Mouse (Mus musculus) cerebellum, adult 2 months (tissue): Measurements from ENCODE around the gene Lhx2.

Experiments
- CTCF ChIP-seq: fragments of 200-500 bp; IDR thresholded peaks from 2 replicates; pipeline ENCODE4 v1.5.1; 2011; ENCODE audit warnings: low read depth, mild to moderate bottlenecking, control low read depth, low read length, moderate library complexity, borderline replicate concordance; ENCODE audit not compliant: insufficient read depth
- POLR2A ChIP-seq: fragments of 200-500 bp; IDR thresholded peaks from 2 replicates; pipeline ENCODE4 v1.6.1; 2011; ENCODE audit warnings: low read length, control low read depth, borderline replicate concordance; ENCODE audit not compliant: insufficient read depth

GRCm38 (mm10) chr2:38354179-38354716 lies 15.2 kb downstream of the Lhx2 start:
- TF ChIP-seq POLR2A = no peak
- no peak for TF ChIP-seq CTCF
